Mouse (Mus musculus) liver, embryonic 16.5 days (tissue): ENCODE measurements around the gene Svop. TPM values are rescaled to one million over a fixed set of nuclear protein-coding genes. Genes with fewer than 3 reads are reported as not detected.
A peak's percentile ranks its signal among the peaks of the same experiment; 100 is the strongest.

Experiments used
- ATAC-seq: fragments of 200-750 bp; cut with Nextera tagmentation; 2 replicates; pipeline ENCODE4 v1.8.0; 2017; ENCODE audit warnings: low read depth, mild to moderate bottlenecking, moderate number of reproducible peaks, moderate library complexity
- H3K27ac ChIP-seq: fragments of 300-500 bp; sonication (generic); 2 replicates; pipeline ENCODE4 v1.5.1; 2014; ENCODE audit warnings: mild to moderate bottlenecking, low read length
- H3K27me3 ChIP-seq: fragments of 300-500 bp; sonication (generic); 2 replicates; pipeline ENCODE4 v1.6.1; 2014; ENCODE audit warnings: low read depth, low read length, mixed read lengths; ENCODE audit not compliant: control insufficient read depth, insufficient read depth
- H3K36me3 ChIP-seq: fragments of 300-500 bp; sonication (generic); 2 replicates; pipeline ENCODE4 v1.6.1; 2014; ENCODE audit warnings: mild to moderate bottlenecking; ENCODE audit not compliant: control insufficient read depth, insufficient read depth
- H3K4me1 ChIP-seq: fragments of 300-500 bp; sonication (generic); 2 replicates; pipeline ENCODE4 v1.6.1; 2014; ENCODE audit warnings: low read depth, low read length, mixed read lengths; ENCODE audit not compliant: control insufficient read depth
- H3K4me2 ChIP-seq: fragments of 300-500 bp; sonication (generic); 2 replicates; pipeline ENCODE4 v1.6.1; 2014; ENCODE audit warnings: low read depth, low read length, mixed read lengths
- H3K4me3 ChIP-seq: fragments of 300-500 bp; sonication (generic); 2 replicates; pipeline ENCODE4 v1.5.1; 2014; ENCODE audit warnings: low read depth, mild to moderate bottlenecking, low read length
- H3K9ac ChIP-seq: fragments of 300-500 bp; sonication (generic); 2 replicates; pipeline ENCODE4 v1.6.1; 2014; ENCODE audit warnings: low read depth, low read length
- H3K9me3 ChIP-seq: fragments of 300-500 bp; sonication (generic); replicated peaks from 2 replicates; pipeline ENCODE4 v1.6.1; 2016; ENCODE audit warnings: low read length; ENCODE audit not compliant: control insufficient read depth
- WGBS: fragments of 180-500 bp; shearing (Covaris S2); extraction: QIAGEN DNeasy Blood & Tissue Kit; methylation state at CpG from one replicate; pipeline ENCODE4 v1.1.7; 2014; ENCODE audit not compliant: insufficient replicate concordance; 5-methylcytosine and 5-hydroxymethylcytosine counted together
- polyA plus RNA-seq: library from polyadenylated mRNA; unstranded; fragments of >200 nt; fragmentation: Nextera tagmentation; extraction: Ambion mirVana; gene quantifications from 2 replicates; pipeline ENCODE4 v1.2.1, GENCODE M21; 2015

The Svop gene
- polyA plus RNA-seq, 1 experiment from 2014 or later: 0.05 TPM

DNA sequence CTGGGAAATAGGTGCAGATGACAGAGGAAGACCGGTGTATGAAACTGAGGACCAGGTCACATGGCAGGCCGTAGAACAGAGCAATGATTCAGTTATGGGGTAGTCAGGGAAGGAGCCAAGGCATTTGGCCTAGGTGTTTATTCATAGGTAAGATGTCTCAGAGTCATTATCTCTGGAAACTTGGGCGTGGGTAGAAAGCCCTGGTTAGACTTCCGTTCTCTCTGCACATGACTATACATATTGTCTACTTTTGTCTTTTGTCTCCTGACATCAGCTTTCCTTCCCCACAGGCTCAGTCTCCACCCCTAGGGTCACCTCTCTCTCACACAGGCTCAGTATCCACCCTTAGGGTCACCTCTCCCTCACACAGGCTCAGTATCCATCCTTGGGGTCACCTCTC is 47.6 kb downstream of the Svop start:
- H3K4me1 ChIP-seq: peaks cover 9% of the 10 kb centered on the region
- 67% methylated on average over 4 of the region's 4 CpGs for WGBS

DNA sequence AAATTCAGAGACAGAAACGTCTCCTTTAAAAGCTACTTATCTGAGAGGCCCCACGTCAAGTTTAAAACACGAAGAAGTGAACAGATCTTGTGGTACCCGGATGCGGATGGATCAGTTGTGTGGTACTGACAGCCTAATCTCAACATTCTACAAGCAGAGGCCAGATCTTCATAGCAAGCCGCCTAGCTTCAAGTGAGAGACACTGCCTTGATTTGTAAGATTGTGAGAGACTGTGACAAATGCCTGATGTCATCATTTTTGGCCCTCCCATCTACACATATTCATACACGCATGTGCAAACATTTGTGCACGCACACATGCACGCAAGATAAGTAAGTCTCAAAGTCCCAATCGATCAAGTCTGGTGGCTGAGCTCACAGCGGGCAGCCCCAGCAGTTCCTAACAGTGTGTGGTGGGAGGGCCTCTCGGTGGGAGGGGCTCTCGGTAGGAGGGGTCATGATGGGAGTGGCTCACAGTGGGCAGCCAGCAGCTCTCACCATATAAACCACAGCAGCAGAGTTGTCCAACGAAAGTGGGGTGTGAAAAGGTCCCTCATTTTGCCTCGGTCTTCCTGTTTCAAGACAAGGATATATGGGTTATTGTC is 49.9 kb downstream of the Svop start:
- no peak overlapping the region; the same call in 1 of the 2 replicates for H3K4me2 ChIP-seq
- H3K27me3 ChIP-seq: no peaks in the 10 kb centered on the region
- no peak overlapping the region for H3K4me3 ChIP-seq
- no peak overlapping the region for H3K27ac ChIP-seq
- H3K9ac ChIP-seq: no peak overlapping the region
- H3K36me3 ChIP-seq: no peaks in the 10 kb centered on the region
- WGBS: 11% methylated on average over 15 of the region's 15 CpGs
- H3K9me3 ChIP-seq: no peaks in the 10 kb centered on the region
- ATAC-seq: peak; percentile 83
- peaks cover 9% of the 10 kb centered on the region for H3K4me1 ChIP-seq

More for the DNA sequence above, 47.6 kb downstream of the Svop start:
- Histone ChIP-seq H3K9me3 (no peaks in the 10 kb centered on the region), H3K27me3 (no peaks in the 10 kb centered on the region; the same call in 1 of the 2 replicates), H3K4me2 (no peak overlapping the region), H3K36me3 (no peaks in the 10 kb centered on the region), H3K9ac (no peak overlapping the region), H3K4me3 (no peak overlapping the region), H3K27ac (no peak overlapping the region)
- ATAC-seq: no peak

DNA sequence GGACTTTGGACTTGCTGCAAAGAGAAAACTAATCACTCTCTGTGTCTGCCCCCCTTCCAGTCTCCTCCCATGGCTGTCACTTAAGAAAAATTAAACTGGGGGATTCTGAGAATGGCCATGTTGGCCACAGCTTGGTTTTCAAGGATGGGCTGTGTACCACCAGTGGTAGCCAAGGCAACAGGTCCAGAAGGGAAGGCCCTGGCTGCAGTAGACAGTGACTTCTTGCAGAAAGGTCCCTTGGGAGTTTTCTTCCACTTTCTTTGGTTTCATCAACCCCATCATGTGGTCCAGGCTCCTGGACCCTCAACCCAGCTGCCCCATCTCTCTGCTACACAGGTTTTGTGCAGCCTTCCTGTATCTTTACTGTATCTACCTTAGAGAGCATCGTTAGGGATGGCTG is 50.5 kb downstream of the Svop start:
- no peak overlapping the region for H3K9ac ChIP-seq
- no peak overlapping the region for H3K27ac ChIP-seq
- no peak for ATAC-seq
- no peak overlapping the region for H3K4me2 ChIP-seq
- H3K36me3 ChIP-seq: no peaks in the 10 kb centered on the region
- H3K4me3 ChIP-seq: no peak overlapping the region
- no peaks in the 10 kb centered on the region for H3K27me3 ChIP-seq
- WGBS: 50% methylated on average over 1 of the region's 1 CpGs
- H3K4me1 ChIP-seq: peaks cover 9% of the 10 kb centered on the region
- H3K9me3 ChIP-seq: no peaks in the 10 kb centered on the region

DNA sequence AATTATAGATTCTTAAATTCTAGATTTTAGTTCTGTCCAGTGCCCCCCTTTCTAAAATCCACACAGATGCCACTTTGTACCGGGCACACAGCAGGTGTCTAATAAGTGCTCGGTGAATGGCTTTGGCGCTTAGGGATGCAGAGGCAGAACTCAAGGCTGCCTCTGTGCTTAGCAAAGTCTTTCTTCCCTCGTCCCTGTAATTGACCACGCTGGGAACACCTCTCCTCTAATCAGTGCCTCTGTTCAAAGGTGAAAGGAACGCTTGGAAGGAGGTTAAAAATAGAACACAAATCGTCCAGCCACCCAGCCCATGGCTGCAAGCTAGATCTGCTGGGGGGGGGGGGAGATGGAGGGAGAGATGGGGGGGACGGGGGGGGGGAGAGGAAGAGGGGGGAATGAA is 50.9 kb downstream of the Svop start:
- Histone ChIP-seq H3K9me3 (no peaks in the 10 kb centered on the region), H3K27me3 (no peaks in the 10 kb centered on the region), H3K36me3 (no peaks in the 10 kb centered on the region), H3K4me1 (peaks cover 9% of the 10 kb centered on the region), H3K27ac (no peak overlapping the region), H3K4me2 (no peak overlapping the region), H3K9ac (no peak overlapping the region), H3K4me3 (no peak overlapping the region)
- 38% methylated on average over 7 of the region's 8 CpGs for WGBS
- no peak for ATAC-seq

DNA sequence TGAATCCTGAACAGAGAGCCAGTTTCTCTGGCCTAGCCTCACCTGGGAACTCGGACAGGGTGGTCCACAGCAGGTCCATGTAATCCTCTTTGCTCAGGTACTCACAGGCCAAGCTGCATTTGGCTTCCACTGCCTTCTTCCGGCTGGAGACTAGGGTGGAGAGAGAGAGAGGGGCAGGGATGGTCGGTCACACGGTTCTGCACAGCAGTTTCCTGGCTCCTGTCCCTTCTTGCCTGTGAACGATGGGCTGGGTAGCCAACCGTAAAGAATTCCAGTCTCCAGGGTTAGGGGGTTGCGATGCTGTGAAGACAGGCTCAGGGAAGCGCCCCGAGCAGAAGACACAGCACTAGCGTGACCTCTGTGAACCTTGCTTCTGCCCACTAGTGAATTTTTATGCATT is 56.3 kb downstream of the Svop start:
- Histone ChIP-seq H3K27ac (no peak overlapping the region), H3K4me3 (no peak overlapping the region), H3K27me3 (no peaks in the 10 kb centered on the region), H3K4me1 (no peaks in the 10 kb centered on the region), H3K9me3 (no peaks in the 10 kb centered on the region), H3K9ac (no peak overlapping the region), H3K4me2 (no peak overlapping the region), H3K36me3 (no peaks in the 10 kb centered on the region)
- no peak for ATAC-seq
- WGBS: 63% methylated on average over 10 of the region's 10 CpGs

DNA sequence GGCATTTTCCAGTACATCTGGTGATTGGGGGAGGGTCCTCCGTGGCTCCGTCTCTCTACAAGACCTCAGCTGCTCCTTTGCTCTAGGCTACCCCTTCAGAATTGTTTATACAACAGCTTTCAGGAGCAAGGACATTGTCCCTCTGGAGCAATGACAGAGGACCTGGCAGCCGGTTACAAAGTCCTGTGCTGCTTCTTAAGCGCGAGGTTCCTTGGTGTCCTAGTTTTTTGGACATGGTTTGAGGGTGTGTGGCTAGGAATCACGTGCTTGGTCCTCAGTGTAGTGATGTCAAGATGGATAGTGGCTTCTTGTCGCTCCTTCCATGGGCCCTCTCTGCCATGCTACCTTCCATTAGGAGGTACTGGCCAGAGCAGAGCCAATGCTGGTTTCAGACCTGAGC is 57.0 kb downstream of the Svop start:
- Histone ChIP-seq H3K9ac (no peak overlapping the region), H3K27me3 (no peaks in the 10 kb centered on the region), H3K4me3 (no peak overlapping the region), H3K4me2 (no peak overlapping the region), H3K27ac (no peak overlapping the region), H3K36me3 (no peaks in the 10 kb centered on the region), H3K9me3 (no peaks in the 10 kb centered on the region), H3K4me1 (no peaks in the 10 kb centered on the region)
- 51% methylated on average over 7 of the region's 7 CpGs for WGBS
- no peak for ATAC-seq

DNA sequence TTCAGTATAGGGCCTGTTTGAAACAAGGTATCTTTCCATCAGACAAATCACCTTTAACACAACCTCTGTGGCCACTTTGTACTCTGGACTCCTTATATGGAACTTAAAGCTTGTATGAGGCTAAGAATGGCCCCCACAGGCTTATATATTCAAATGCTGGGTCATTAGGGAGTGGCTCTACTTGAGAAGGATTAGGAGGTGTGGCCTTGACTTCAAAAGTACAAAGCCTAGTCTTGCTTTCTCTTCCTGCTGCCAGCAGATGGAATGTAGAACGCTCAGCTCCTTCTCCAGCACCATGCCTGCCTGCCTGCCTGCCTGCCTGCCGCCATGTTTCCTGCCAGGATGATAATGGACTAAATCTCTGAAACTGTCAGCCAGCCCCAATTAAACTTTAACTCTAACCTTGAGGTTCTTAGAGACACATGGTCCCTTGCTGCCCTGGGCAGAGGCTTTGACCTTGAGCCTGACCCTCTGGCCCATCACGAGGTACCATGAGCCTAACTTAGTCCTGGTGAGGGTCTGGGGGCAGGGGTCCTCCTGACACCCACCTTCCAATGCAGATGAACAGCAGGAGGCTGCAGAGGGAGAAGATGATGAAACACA is 59.1 kb downstream of the Svop start:
- Histone ChIP-seq H3K4me3 (no peak overlapping the region), H3K36me3 (no peaks in the 10 kb centered on the region), H3K9me3 (no peaks in the 10 kb centered on the region), H3K9ac (no peak overlapping the region), H3K4me1 (no peaks in the 10 kb centered on the region), H3K4me2 (no peak overlapping the region), H3K27me3 (no peaks in the 10 kb centered on the region), H3K27ac (no peak overlapping the region)
- no peak for ATAC-seq
- WGBS: 54% methylated on average over 3 of the region's 3 CpGs

DNA sequence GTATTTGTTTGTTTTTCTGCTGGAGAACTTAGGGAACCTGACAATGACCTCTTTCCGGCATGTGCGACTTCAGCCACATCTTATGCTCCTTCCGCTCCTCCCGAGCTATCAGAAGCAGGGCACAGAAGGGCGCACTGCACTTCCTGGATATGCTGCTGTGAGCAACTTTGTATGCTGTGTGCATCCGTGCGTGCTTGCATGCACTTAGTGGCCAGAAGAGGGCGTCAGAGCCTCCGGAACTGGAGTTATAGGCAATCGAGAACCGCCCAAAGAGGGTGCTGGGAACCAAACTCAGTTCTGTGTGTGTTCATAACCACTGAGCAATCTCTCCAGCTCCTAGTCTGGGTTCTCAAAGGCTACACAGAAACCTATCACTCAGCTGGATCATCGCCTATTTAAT is 60.7 kb downstream of the Svop start:
- no peak for ATAC-seq
- Histone ChIP-seq H3K4me2 (no peak overlapping the region), H3K9ac (no peak overlapping the region), H3K27me3 (peaks cover under 1% of the 10 kb centered on the region; the same call in 1 of the 2 replicates), H3K4me1 (no peaks in the 10 kb centered on the region), H3K36me3 (no peaks in the 10 kb centered on the region), H3K4me3 (no peak overlapping the region), H3K27ac (no peak overlapping the region), H3K9me3 (no peaks in the 10 kb centered on the region)
- WGBS: 78% methylated on average over 12 of the region's 12 CpGs

DNA sequence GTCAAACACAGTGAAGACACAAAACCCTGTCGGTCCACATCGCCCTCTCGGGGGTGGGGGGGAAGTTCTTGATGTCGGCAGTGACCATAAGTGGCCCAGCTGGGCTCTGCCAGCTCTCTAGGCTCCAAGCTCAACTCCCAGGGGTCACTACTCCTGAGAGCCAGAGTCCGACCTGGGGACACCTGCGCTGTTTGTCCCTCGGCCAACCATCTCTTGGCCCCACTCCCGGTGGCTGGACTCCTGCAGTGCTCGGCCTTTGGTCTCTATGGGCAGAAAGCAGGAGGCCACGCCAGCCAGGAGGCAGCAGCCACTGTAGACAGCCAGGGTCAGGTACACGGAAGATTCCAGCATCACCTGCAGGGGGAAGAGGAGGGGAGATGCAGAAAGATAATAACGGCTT is 63.3 kb downstream of the Svop start:
- Histone ChIP-seq H3K27me3 (peaks cover 6% of the 10 kb centered on the region; the same call in 1 of the 2 replicates), H3K9me3 (no peaks in the 10 kb centered on the region), H3K27ac (no peak overlapping the region), H3K9ac (no peak overlapping the region), H3K4me1 (peaks cover 2% of the 10 kb centered on the region), H3K4me2 (no peak overlapping the region), H3K36me3 (no peaks in the 10 kb centered on the region), H3K4me3 (no peak overlapping the region)
- ATAC-seq: peak; percentile 58
- 59% methylated on average over 12 of the region's 12 CpGs for WGBS
